Mouse (Mus musculus) liver, adult 2 months (tissue): ENCODE results near the gene Srebf2. TPM values are rescaled to one million over a fixed set of nuclear protein-coding genes. Genes with fewer than 3 reads are reported as not detected.

ENCODE experiments used
- DNase-seq: peaks from one replicate; pipeline ENCODE4 v3.0.0-alpha.2; 2011; ENCODE audit warnings: low read depth, low spot score; ENCODE audit errors: extremely low read depth
- H3K27ac ChIP-seq: fragments of 200-500 bp; replicated peaks from 2 replicates; pipeline ENCODE4 v1.5.1; 2012; ENCODE audit warnings: low read depth, mild to moderate bottlenecking, control low read depth, inconsistent platforms, low read length; ENCODE audit not compliant: insufficient read depth
- H3K27me3 ChIP-seq: fragments of 200-500 bp; 2 replicates; pipeline ENCODE4 v1.6.1; 2012; ENCODE audit warnings: mild to moderate bottlenecking, moderate library complexity, low read length, inconsistent platforms; ENCODE audit not compliant: control insufficient read depth, insufficient read depth
- H3K36me3 ChIP-seq: fragments of 200-500 bp; 2 replicates; pipeline ENCODE4 v1.6.1; 2012; ENCODE audit warnings: low read length, inconsistent platforms; ENCODE audit not compliant: control insufficient read depth, insufficient read depth
- H3K4me1 ChIP-seq: fragments of 200-500 bp; 2 replicates; pipeline ENCODE4 v1.6.1; 2011; ENCODE audit warnings: low read length; ENCODE audit not compliant: control insufficient read depth, insufficient read depth
- H3K4me3 ChIP-seq: fragments of 200-500 bp; 2 replicates; pipeline ENCODE4 v1.5.1; 2011; ENCODE audit warnings: low read depth, mild to moderate bottlenecking, control low read depth, low read length, moderate library complexity; ENCODE audit not compliant: insufficient read depth
- H3K79me2 ChIP-seq: fragments of 200-500 bp; 2 replicates; pipeline ENCODE4 v1.6.1; 2012; ENCODE audit warnings: inconsistent platforms, mild to moderate bottlenecking, low read length, moderate library complexity; ENCODE audit not compliant: control insufficient read depth, insufficient read depth
- H3K9ac ChIP-seq: fragments of 200-500 bp; 2 replicates; pipeline ENCODE4 v1.6.1; 2012; ENCODE audit warnings: low read depth, mild to moderate bottlenecking, control low read depth, inconsistent platforms, low read length
- CTCF ChIP-seq: fragments of 200-500 bp; IDR thresholded peaks from 2 replicates; pipeline ENCODE4 v1.5.1; 2011; ENCODE audit warnings: low read depth, low read length, control low read depth
- WGBS: fragments of 180-500 bp; shearing (Covaris S2); methylation state at CpG from one replicate; pipeline ENCODE4 v1.1.7; 2018; 5-methylcytosine and 5-hydroxymethylcytosine counted together
- polyA plus RNA-seq: library from polyadenylated mRNA; depleted of rRNA; stranded (reverse); fragments of >200 nt; gene quantifications from 2 replicates; pipeline ENCODE4 v1.2.3, GENCODE M21; 2012; rRNA removed
- total RNA-seq: library from RNA; depleted of rRNA; stranded (reverse); fragments of >200 nt; gene quantifications from 2 replicates; pipeline ENCODE4 v1.2.3, GENCODE M21; 2014; rRNA removed

Srebf2 gene
- total and polyA plus RNA-seq, 2 experiments: 16.5 to 66.3 TPM

DNA sequence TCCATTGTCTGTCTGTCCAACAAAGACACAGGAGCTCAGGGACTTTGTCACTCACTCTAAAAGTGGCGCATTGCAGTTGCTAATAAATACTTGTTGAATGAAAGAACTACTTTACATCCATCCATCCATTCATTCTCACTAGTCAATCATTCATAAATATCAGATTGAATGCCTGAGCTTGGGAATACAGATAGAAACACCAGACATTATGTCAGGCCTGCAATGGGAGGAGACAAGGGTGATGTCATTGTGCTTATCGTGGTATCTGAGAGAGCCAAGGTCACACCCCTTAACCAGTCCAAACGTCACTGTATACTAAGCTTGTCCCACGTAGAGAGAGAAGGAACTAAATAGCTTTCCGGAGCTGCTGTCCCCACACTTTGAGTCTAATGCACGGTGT is 105.1 kb downstream of the Srebf2 start, which contains the start of gene 1500009C09Rik:
Gene 1500009C09Rik (plus strand): TSS at position 301 of the 400 bp plus-strand sequence.
- WGBS: 76% methylated on average over 6 of the region's 6 CpGs
- no peaks in the 10 kb centered on the region for H3K79me2 ChIP-seq
- no peak within 1 kb of the TSS for H3K9ac ChIP-seq
- H3K36me3 ChIP-seq: no peaks in the 10 kb centered on the region
- H3K27me3 ChIP-seq: no peaks in the 10 kb centered on the region
- no peak for TF ChIP-seq CTCF
- H3K4me3 ChIP-seq: no peak within 1 kb of the TSS
- H3K4me1 ChIP-seq: no peaks in the 10 kb centered on the region
- DNase-seq: no peak
- H3K27ac ChIP-seq: no peak within 1 kb of the TSS

Other genes with a start within 250 kb of the Srebf2 start
- gene Polr3h, start 220.9 kb upstream of the Srebf2 start, total RNA-seq: 6.4 and 7.3 TPM in 2 replicates
- 6.8 and 8.3 TPM in 2 replicates for gene Polr3h, start 220.9 kb upstream of the Srebf2 start, polyA plus RNA-seq
- 0.09 and 0.13 TPM in 2 replicates for gene Csdc2, start 210.4 kb upstream of the Srebf2 start, total RNA-seq
- gene Csdc2, start 210.4 kb upstream of the Srebf2 start, polyA plus RNA-seq: 0.35 and 0.80 TPM in 2 replicates
- gene Pmm1, start 186.3 kb upstream of the Srebf2 start, total RNA-seq: 3.6 and 3.7 TPM in 2 replicates
- gene Pmm1, start 186.3 kb upstream of the Srebf2 start, polyA plus RNA-seq: 4.9 and 6.8 TPM in 2 replicates
- not detected in 2 replicates for gene 1700029P11Rik, start 166.6 kb upstream of the Srebf2 start, total RNA-seq
- not detected in 2 replicates for gene 1700029P11Rik, start 166.6 kb upstream of the Srebf2 start, polyA plus RNA-seq
- 18.2 and 22.8 TPM in 2 replicates for gene Xrcc6, start 159.3 kb upstream of the Srebf2 start, total RNA-seq
- gene Xrcc6, start 159.3 kb upstream of the Srebf2 start, polyA plus RNA-seq: 8.5 and 8.9 TPM in 2 replicates
- gene Desi1, start 113.3 kb upstream of the Srebf2 start, total RNA-seq: 6.6 and 10.1 TPM in 2 replicates
- 28.7 and 31.1 TPM in 2 replicates for gene Desi1, start 113.3 kb upstream of the Srebf2 start, polyA plus RNA-seq
- gene Snu13, start 99.6 kb upstream of the Srebf2 start, total RNA-seq: 23.3 and 26.2 TPM in 2 replicates
- gene Snu13, start 99.6 kb upstream of the Srebf2 start, polyA plus RNA-seq: 23.1 and 25.4 TPM in 2 replicates
- gene 4930407I10Rik, start 88.0 kb upstream of the Srebf2 start, total RNA-seq: not detected in 2 replicates
- not detected in 2 replicates for gene 4930407I10Rik, start 88.0 kb upstream of the Srebf2 start, polyA plus RNA-seq
- not detected in 2 replicates for gene Mei1, start 77.2 kb upstream of the Srebf2 start, total RNA-seq
- not detected in 2 replicates for gene Mei1, start 77.2 kb upstream of the Srebf2 start, polyA plus RNA-seq
- gene Ccdc134, start 19.3 kb upstream of the Srebf2 start, total RNA-seq: 1.3 and 1.8 TPM in 2 replicates
- gene Ccdc134, start 19.3 kb upstream of the Srebf2 start, polyA plus RNA-seq: 5.2 and 8.2 TPM in 2 replicates
- gene Shisa8, start 65.6 kb downstream of the Srebf2 start, total RNA-seq: 0.09 and 0.47 TPM in 2 replicates
- 0.07 and 0.77 TPM in 2 replicates for gene Shisa8, start 65.6 kb downstream of the Srebf2 start, polyA plus RNA-seq
- gene Tnfrsf13c, start 77.2 kb downstream of the Srebf2 start, total RNA-seq: 0.28 and 0.54 TPM in 2 replicates
- 0.17 and 0.34 TPM in 2 replicates for gene Tnfrsf13c, start 77.2 kb downstream of the Srebf2 start, polyA plus RNA-seq
- 3.0 and 3.7 TPM in 2 replicates for gene Cenpm, start 97.6 kb downstream of the Srebf2 start, total RNA-seq
- 11.5 and 17.4 TPM in 2 replicates for gene Cenpm, start 97.6 kb downstream of the Srebf2 start, polyA plus RNA-seq
- gene 1500009C09Rik, start 105.2 kb downstream of the Srebf2 start, total RNA-seq: 0.18 TPM in 1 of 2 replicates, not detected in the other
- not detected in 2 replicates for gene 1500009C09Rik, start 105.2 kb downstream of the Srebf2 start, polyA plus RNA-seq
- gene Sept3, start 127.7 kb downstream of the Srebf2 start, total RNA-seq: 0.09 and 0.13 TPM in 2 replicates
- gene Sept3, start 127.7 kb downstream of the Srebf2 start, polyA plus RNA-seq: 0.04 and 0.16 TPM in 2 replicates
- not detected in 2 replicates for gene Wbp2nl, start 151.8 kb downstream of the Srebf2 start, total RNA-seq
- gene Wbp2nl, start 151.8 kb downstream of the Srebf2 start, polyA plus RNA-seq: not detected in 2 replicates
- 29.6 and 30.1 TPM in 2 replicates for gene Naga, start 191.7 kb downstream of the Srebf2 start, total RNA-seq
- 61.9 and 67.0 TPM in 2 replicates for gene Naga, start 191.7 kb downstream of the Srebf2 start, polyA plus RNA-seq
- 0.09 and 0.54 TPM in 2 replicates for gene Pheta2, start 191.8 kb downstream of the Srebf2 start, total RNA-seq
- 0.10 and 0.19 TPM in 2 replicates for gene Pheta2, start 191.8 kb downstream of the Srebf2 start, polyA plus RNA-seq
- 137 and 141 TPM in 2 replicates for gene Smdt1, start 191.8 kb downstream of the Srebf2 start, total RNA-seq
- gene Smdt1, start 191.8 kb downstream of the Srebf2 start, polyA plus RNA-seq: 165 and 186 TPM in 2 replicates
- 931 and 1,175 TPM in 2 replicates for gene Ndufa6, start 207.1 kb downstream of the Srebf2 start, total RNA-seq
- gene Ndufa6, start 207.1 kb downstream of the Srebf2 start, polyA plus RNA-seq: 441 and 456 TPM in 2 replicates
- 83.3 and 105 TPM in 2 replicates for gene Cyp2d22, start 233.1 kb downstream of the Srebf2 start, total RNA-seq
- 316 and 337 TPM in 2 replicates for gene Cyp2d22, start 233.1 kb downstream of the Srebf2 start, polyA plus RNA-seq
- 0.46 and 0.54 TPM in 2 replicates for gene Cyp2d11, start 246.8 kb downstream of the Srebf2 start, total RNA-seq
- 0.32 and 0.91 TPM in 2 replicates for gene Cyp2d11, start 246.8 kb downstream of the Srebf2 start, polyA plus RNA-seq